Mouse (Mus musculus) adrenal gland, adult 2 months (tissue): ENCODE data around the gene Entpd4b. TPM values are rescaled to one million over a fixed set of nuclear protein-coding genes. Genes with fewer than 3 reads are reported as not detected.
"Not testable (repeated sequence)": the region's sequence is repeated elsewhere in the genome, so short reads cannot be mapped to it uniquely, and the experiment has no call there.

Source experiments
- DNase-seq: peaks from one replicate; pipeline ENCODE4 v3.0.0; 2021
- long read RNA-seq: library from polyadenylated mRNA; stranded (forward); transcript quantifications from one replicate; pipeline ENCODE4 v2.0.0, GENCODE M21; 2021
- polyA plus RNA-seq: library from polyadenylated mRNA; depleted of rRNA; stranded (reverse); fragments of >200 nt; gene quantifications from 2 replicates; pipeline ENCODE4 v1.2.3, GENCODE M21; 2012; rRNA removed
- total RNA-seq, 2 experiments: library from RNA; stranded (reverse); gene quantifications; 2 replicates each; pipeline ENCODE4 v1.2.3; 2021

Gene Entpd4b
- 10 to 100 TPM; 57.2 to 63.6 TPM for total RNA-seq
- polyA plus RNA-seq = 67.5 and 94.5 TPM in 2 replicates
- long read RNA-seq, transcript Entpd4b-204 (13 exons, 3,589 nt) = major isoform, 126 of 188 reads
- long read RNA-seq, partial matches to known transcripts = 7 of 188 reads
- long read RNA-seq, other reads (novel, unspliced or antisense) = 55 of 188 reads

DNA sequence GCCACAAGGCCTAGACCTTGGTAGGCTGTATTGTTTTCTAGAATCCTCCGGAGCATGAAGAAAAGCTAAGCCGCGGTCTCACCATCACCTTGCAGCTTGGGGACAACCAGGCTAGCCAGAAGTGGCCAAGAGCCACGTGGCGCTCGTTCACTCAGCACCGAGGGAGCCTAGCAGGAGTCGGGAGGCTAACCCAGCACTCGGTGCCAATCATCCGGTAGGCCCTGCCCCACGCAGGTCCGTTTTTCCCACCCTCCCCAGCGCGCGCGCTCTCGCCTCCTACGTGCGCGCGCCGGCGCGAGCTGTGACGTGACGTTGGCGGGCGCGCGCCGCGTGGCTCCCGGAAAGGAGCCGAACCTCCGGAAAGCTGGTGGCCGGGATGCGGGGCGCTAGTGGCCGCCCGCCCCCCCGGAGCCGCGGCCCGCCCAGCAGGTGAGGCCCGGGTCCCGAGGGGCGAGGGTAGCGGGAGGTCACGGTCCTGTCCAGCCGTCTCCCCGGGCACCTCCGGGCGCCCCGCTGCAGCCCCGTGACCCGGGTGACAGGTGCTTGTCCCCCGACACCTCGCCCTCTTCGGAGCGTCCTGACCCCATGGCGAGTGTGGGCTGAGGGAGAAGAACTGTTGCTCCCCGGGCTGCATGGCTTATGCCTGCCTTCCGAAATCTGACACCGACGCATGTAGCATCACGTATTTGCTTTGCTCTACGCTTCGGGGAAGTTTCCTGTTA lies at the start of gene Entpd4b:
TSS of gene Entpd4b (plus strand) at position 315 of the 722 bp plus-strand sequence.
- not testable (repeated sequence) for DNase-seq

DNA sequence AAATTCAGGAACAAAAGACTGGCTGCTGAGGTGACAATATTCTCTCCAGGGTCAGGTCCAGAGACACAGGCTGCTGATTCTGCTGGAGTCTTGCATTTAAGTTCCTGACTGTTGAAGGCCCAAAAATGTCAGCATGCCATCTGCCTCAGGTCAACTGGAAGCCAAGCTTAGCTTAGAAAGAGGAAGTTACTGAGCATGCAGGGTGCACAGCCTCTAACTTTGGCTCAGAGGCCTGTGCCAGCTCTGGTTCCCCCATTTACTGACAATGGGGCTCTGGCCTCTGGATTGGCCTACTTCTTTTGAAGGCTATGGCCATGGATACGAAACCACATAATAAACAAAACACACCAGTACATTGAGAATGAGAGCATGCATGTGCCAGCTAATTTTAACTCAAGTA lies 48.2 kb upstream of the Entpd4b start:
- not testable (repeated sequence) for DNase-seq

DNA sequence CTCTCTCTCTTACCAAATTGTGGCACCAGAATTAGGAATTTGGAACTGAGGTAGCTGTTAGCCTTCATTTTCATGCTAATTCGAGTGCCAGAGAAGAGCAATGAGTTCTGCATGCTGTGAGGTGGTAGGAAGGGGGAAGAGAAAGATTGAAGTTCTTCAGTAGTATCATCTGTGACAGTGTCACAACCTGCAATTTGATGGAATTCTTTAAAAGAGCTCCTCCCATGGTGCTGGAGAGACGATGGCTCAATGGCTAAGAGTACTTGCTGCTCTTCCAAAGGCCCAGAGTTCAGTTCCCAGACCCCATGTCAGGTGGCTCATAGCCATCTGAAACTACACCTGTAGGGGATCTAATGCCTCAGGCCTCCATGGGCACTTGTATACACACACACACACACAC lies 42.8 kb upstream of the Entpd4b start, which contains the start of gene Gm27179:
TSS of gene Gm27179 (minus strand) at position 101 of the 400 bp plus-strand sequence.
- not testable (repeated sequence) for DNase-seq

DNA sequence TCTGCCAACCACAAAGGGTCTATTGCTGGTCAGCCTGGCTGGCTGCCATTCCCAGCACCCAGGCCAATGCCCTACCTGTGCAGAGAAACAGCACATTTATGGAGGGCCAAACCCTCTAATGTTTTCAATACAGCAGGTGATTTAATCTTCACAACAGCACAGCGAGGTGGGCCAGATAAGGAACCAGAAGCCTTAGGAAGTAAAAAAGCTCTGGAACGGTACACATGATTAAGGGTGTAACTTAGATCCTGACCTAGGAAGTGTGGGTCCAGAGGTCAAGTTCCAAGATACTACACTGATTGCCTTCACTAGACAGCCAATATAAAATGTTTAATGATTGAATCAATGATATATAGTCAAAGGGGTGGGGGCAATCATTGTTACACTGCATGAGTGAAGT lies 34.4 kb upstream of the Entpd4b start:
- DNase-seq = not testable (repeated sequence)

DNA sequence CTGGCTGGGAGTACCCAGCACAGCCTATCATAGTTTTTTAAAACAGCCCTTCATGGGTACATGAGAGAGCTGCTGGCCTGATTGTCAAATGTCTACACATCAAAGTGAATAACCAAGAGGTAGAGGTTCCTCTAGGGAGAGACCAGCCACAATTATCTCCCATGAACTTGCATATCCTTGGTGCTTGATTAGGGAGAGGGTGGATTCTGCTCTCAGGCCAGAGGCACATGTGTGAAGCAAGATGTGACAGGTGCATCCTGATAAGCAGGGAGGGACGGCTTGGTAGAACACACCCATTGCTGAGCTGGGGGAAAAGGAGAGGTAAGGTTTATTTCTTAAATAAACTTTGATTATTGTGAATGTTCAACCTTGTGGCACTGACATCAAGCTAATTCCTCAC lies 32.2 kb upstream of the Entpd4b start:
- DNase-seq = not testable (repeated sequence)

DNA sequence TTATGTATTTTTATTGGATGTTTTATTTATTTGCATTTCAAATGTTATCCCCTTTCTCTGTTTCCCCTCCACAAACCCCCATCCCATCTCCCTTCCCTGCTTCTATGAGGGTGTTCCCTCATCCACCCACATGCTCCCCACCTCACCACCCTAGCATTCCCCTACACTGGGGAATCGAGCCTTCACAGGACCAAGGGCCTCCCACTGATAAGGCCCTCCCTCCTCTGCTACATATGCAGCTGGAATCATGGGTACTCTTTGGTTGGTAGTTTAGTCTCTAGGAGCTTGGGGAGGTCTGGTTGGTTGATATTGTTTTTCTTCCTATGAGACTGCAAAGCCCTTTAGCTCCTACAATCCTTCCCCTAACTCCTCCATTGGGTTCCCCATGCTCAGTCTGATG lies 29.0 kb upstream of the Entpd4b start:
- DNase-seq = not testable (repeated sequence)

DNA sequence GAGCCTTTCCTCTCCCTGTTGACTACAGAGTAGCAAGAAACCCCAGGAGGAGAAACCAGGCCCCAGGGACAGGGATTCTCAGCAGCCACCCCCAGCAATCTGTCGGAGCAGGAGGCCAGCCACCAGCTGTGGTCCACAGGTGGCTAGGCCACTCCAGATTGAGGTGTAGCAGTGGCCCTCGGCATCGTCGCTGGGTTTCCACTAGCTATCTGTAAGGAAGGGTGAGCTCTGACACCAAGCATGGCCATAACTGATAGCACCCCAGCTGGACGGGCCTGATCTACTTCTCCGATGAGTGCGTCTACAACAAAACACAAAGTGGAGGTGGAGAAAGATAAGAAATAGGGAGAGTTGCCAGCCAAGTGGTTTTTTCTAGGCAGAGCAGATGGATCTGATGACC lies 18.7 kb upstream of the Entpd4b start:
- not testable (repeated sequence) for DNase-seq

DNA sequence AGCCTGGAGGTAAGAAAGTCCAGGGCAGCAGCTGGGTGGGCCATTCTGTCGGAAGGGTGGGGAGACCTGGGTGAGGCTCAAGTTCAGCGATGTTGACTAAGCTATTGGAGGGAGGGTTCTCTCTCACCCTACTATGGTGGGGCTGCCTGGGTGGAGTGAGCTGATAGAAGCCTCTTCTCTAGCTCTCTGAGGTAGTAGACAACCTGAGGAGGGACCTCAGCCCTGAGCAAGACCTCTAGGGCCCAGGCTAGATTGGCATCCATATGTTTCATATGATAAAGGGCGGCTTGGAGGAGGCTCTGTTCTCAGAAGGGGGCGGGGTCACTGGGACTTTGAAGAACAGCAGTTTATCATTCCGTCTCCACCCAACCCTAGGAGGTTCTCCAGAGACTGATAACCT lies 15.1 kb upstream of the Entpd4b start:
- not testable (repeated sequence) for DNase-seq

DNA sequence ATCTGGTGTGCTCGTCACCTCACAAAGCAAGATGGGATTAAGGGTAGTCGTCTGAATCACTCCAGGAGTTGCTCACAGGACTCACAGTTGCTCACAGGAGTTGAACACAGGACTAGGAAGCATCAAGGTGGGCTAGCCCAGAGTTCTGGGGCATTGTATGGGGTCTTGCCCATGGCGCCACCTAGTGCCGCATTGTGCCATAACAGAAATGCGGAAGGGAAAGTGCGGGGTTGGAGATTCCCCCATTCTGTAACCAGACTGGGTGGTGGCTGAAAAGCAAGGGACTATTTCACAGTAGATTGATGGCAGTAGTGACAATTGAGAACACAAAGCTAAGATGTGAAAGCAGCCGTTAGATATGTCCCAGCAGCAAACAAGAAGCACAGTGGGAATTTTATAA lies 12.5 kb upstream of the Entpd4b start:
- DNase-seq = not testable (repeated sequence)

DNA sequence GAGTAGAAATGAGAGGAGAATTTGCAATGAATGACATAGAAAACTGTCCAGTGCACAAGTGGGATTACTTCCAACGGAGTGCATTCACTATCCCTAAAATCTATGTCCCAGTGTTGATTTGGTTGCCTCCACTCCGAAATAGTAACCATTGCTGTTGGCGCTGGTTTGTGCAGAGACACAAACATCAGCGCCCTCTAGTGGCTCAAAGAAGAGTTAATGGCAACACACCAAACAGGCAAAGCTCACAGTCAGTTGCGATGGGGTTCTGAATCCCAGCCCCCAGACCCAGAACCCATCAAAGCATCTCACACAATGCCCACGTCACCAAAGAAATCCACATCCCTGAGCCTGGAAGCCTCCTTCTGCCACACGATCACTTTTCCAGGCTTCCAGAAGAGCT lies 11.2 kb upstream of the Entpd4b start:
- DNase-seq = not testable (repeated sequence)

DNA sequence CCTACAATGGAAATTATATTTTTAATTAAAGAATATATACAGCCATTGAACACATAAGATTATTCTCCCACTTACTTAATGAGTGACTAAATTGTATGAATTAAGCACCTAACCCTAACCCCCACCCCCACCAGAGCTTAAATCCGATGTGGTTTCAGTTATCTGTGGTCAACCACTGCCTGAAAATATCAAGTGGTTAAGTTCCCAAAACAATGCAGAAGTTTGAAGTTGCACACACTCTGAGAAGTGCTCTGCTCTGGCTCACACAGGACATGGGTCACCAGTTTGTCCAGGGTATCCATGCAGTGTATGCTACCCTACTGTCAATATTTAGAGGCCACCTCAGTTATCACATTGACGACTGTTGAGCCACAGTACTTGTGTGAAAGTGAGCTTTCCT lies 10.2 kb upstream of the Entpd4b start:
- not testable (repeated sequence) for DNase-seq

DNA sequence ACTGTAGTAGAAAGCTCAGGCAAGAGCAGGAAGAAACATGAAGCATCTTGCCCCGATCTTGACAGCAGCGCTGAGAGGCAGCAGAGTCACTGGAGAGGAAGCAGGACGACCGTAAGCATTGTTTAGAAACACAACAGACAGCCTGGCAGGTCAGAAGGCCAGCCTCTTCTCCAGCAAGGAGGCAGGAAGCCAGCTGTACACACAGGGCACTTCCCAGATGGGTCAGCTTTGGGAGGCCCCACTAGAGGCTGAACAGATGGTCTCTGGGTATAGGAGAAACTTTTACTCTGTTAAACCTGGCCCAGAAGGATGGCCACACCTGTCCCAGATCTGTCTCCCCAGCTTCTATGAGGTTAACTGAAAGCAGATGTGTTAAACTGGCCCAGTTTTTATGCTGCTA lies 7.9 kb upstream of the Entpd4b start:
- not testable (repeated sequence) for DNase-seq

DNA sequence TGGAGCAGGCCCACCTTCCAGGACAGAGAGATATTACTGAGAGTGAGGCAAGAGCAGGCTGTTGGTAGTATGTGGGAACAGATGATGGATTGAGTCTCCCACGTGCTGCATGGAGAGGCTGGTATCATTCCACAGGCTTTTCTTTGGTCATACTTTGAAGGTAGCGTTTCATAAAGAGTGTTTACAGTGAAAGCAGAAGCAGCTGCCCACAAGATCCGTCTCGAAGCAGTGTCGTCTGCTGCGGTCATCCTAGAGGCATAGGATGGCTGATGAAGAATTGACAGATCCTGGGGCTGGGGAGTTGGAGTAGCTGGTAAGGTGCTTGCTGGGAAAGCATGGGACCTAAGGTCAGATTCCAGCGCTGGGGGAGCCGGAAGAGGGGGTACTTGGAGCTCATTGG lies 1.6 kb downstream of the Entpd4b start:
- DNase-seq = not testable (repeated sequence)

DNA sequence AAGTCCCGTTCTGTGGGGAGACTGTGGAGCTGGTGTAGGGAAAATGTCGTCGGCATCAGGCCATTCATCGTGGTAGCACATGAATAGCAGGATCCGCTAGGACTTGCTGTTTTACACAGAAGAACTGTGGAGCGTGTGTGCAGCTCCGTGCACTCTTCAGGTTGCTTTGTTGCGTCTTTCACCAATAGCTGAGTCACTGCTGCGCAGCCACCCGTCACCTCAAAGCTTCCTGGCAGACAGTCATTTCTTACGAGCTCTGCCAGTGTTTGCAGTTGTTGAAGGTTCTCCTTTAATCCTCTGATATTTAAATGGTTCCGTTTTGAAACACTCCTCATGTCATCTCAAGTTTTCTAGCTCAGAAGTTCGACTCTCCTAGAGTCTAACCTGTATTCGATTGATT lies 2.3 kb downstream of the Entpd4b start:
- DNase-seq = not testable (repeated sequence)

Other genes with a start within 250 kb of the Entpd4b start
- 10 to 100 TPM in 1 of 2 experiments, 1 to 10 TPM in 1; 9.4 to 10.0 TPM for gene Gm16867, start 52.1 kb upstream of the Entpd4b start, total RNA-seq
- 81.7 and 86.0 TPM in 2 replicates for gene Gm16867, start 52.1 kb upstream of the Entpd4b start, polyA plus RNA-seq
- gene Gm27179, start 42.9 kb upstream of the Entpd4b start, total RNA-seq = not detected
- not detected in 2 replicates for gene Gm27179, start 42.9 kb upstream of the Entpd4b start, polyA plus RNA-seq